Mouse (Mus musculus): ENCODE measurements around the gene Lpin2.

DNA sequence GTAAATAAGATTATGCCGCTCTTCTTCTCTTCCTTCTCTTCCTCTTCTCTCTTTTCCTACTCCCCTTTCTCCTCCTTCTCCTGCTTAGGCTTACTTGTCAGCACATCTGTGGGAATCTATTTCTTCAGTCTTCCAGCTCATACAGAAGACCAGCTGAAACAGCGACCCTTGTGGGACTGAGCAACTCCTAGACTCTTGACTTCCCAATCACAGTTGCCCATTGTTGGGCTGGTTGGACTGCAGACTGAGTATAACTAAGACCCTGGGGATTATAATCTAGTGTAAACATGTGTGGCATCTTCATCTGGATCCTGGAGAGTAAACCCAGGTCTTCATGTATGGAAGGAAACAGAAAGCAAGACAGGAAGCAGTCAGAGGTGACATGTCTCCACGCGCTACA lies 1.8 kb upstream of the Lpin2 start:
- TF ChIP-seq CTCF (IDR thresholded peaks at IDR 0.05; ENCODE audit: control insufficient read depth, insufficient read depth, insufficient replicate concordance, low read depth, low read length) (no peak), POLR2A (IDR thresholded peaks at IDR 0.05; ENCODE audit: control insufficient read depth, low read depth, low read length) (no peak)

All from testis, adult 2 months (tissue).